Mouse (Mus musculus): ENCODE measurements at regions not wholly inside any gene's neighbourhood (a gene's known extent, or its start where the extent isn't known, plus 50 kb on each side); places are given as distances from the start of the nearest gene placed in this dataset.

GRCm38 (mm10) chr16:50700811-50701517, 110.0 kb upstream of the Ccdc54 start:
- DNase-seq: no peak

DNA sequence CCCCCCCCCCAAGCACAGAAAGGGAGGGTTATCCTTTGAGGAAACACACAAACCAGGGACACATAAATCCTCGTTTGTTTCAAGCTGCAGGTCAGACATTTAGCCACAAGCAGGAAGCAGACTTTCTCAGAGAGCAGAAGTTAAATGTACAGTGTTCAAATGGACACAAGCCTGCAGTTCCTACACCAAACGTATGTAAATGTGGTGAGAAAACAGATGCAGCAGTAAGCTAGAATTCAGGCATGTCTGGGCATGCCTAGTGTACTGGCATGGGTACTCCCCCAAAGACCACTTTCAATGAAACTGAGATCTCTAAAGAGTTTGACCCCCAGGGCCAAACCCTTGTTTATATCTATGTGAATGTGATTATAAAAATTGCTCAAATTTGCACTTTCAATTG, 109.2 kb upstream of the Ccdc54 start:
- DNase-seq: no peak

GRCm38 (mm10) chr16:50697722-50698121, 106.8 kb upstream of the Ccdc54 start:
- no peak for DNase-seq

GRCm38 (mm10) chr16:50696052-50696451, 105.1 kb upstream of the Ccdc54 start:
- DNase-seq: no peak

- no peak for DNase-seq
Observed at GRCm38 (mm10) chr16:50694045-50694444, 103.1 kb upstream of the Ccdc54 start.

DNA sequence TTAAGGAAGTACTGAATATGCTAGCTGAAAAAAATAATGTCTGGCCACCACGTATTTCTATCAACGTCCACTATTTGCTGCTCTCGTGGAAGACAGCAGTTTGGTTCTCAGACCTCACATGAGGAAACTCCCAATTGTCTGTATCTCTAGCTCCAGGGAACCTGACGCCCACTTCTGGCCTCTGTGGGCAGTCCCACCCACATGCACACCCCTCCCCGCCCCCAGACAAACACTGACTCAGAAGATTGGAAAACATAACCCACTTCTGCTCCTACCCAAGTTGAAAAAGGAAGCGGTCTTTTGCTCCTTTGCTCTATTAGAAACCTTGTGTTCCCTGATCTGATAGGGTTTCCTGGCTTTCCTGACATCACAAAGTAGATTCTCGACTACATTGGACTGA, 99.9 kb upstream of the Ccdc54 start:
- DNase-seq: no peak

DNA sequence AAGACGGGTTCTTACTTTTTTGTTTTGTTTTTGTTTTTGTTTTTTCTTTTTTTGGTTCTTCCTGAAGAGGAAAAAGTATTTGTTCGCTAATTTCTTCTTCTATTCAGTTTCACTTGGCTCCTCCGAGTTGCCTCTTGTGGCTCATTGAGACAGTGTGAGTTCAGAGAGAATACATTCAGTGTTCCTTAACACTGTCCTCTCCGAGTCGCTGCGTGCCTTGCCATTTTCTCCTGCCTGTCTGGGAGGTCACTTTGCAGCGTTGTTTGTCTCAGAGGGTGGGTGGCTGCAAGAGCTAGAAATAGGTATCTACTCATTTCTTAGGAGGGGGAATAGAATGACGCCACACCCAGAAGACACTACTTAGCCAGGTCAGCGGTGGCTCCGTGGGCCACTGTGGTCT, 98.6 kb upstream of the Ccdc54 start:
- no peak for DNase-seq

GRCm38 (mm10) chr16:50688818-50689506, 98.0 kb upstream of the Ccdc54 start:
- no peak for DNase-seq

- no peak for DNase-seq
Observed at GRCm38 (mm10) chr16:50679698-50680097, 88.7 kb upstream of the Ccdc54 start.

DNA sequence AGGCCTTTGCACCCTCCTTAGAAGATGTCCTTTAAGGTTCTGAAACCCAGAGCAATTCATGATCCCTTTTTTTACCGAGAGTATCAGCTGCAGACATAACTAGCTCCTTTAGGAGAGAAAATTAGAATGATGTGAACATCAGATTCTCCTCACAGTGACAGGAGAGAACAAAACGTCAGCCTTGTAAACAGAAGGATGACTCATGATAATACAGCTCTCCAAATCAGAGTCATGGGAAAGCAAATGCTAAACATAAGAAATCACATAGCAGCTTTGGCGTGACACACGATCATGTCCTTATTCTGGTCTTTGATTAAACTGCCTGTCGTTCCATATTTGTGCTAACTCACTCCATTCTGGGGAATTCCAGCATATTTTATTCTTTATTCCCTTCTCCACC, 82.4 kb upstream of the Ccdc54 start:
- DNase-seq: no peak

DNA sequence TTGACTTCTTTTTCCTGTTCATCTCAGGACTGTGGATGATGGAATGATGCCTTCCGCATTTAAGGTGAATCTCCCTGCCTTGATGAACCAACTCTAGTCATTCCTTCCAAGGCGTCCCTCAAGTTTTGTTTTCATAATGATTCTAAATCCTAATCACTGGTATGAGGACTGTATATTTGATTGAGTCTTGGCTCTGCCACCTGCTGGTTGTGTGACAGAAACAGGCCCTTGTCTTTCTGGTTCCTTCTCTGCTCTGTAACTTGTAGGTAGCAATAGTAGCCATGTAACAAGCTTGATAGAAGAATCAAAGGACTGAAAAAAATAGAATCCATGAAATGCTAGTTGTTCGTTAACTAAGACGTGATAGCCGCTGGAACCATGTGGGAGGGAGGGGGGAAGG, 81.8 kb upstream of the Ccdc54 start:
- no peak for DNase-seq

DNA sequence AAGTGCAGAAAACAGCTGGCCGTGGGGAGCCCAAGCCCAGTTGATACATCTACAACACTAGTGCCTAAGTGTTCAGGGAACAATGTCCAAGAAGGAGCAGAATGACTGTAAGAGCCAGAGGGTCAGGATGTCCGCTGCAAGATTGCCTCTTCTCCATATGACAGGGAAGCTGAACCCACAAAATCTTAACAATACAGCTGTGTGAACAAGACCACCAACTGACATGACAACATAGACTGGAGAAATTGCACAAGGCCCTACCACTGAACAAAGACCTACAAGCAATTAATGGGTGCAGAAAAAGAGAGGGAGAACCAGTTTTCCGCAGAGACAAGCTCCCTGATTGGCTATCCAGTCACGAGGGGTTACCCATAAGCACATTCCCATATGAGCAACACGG, 80.2 kb upstream of the Ccdc54 start:
- DNase-seq: no peak

DNA sequence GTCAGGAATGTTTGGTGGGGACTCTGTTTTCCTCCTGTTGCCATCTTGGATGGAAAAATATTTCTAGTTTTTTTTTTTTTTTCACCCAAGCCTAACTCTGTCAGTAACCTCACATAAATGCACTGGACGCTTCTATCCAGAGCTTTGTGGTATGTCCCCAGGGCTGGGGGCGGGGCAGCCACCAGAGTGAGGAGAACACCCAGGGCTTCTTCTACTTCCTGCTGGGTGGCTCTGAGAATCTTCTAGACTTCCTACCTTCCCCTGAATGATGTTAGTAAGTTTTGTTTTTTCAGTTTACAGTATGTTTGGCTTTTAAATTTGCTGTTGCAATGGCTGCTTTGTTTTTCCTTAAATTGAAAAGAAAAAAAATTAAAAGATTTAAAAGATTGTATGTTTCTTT, 73.3 kb upstream of the Ccdc54 start:
- DNase-seq: no peak
